Mouse (Mus musculus) ES-CJ7 (cell line): ENCODE results near the gene Olfr1418.
"Not testable (repeated sequence)": the region's sequence is repeated elsewhere in the genome, so short reads cannot be mapped to it uniquely, and the experiment has no call there.

Experiments used
- DNase-seq: peaks from one replicate; pipeline ENCODE4 v3.0.0; 2011; ENCODE audit warnings: low read depth, low spot score

Olfr1418 gene

GRCm38 (mm10) chr19:11860966-11861365 is at the start of gene Olfr1418:
Gene Olfr1418 (minus strand): TSS chr19:11861066.
- DNase-seq, result no peak

DNA sequence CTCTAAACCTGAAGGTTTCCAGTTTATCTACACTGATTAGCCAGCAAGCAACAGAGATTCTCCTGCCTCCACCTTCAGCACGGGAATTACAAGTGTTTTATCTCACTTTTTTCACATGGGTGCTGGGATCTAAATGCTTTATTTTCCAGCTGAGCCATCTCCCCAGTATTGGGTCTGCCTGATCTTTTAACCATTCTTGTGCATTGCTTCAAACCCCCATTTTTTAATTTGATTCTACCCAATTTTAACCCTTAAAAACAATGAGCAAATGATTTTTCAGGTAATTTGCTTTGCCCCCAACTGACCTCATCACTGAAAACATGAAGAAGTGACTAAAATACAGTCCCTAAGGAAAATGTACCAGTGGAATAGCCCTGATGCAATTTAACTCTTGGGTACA is 25.4 kb upstream of the Olfr1418 start, which contains the start of gene Olfr1420:
Olfr1420 (plus strand) TSS at position 301 of the 400 bp plus-strand sequence.
- DNase-seq, result no peak

- not testable (repeated sequence) for DNase-seq
Measured at GRCm38 (mm10) chr19:11878404-11878803, 17.5 kb upstream of the Olfr1418 start.

- DNase-seq, result no peak
Measured at GRCm38 (mm10) chr19:11875006-11875405, 14.1 kb upstream of the Olfr1418 start, which contains the start of gene Olfr1419. Gene Olfr1419 (minus strand): TSS chr19:11875106.

- DNase-seq, result peak; percentile 47
Measured at GRCm38 (mm10) chr19:11867837-11868236, 7.0 kb upstream of the Olfr1418 start.

- no peak for DNase-seq
Measured at GRCm38 (mm10) chr19:11856506-11856905, 4.4 kb downstream of the Olfr1418 start.

DNA sequence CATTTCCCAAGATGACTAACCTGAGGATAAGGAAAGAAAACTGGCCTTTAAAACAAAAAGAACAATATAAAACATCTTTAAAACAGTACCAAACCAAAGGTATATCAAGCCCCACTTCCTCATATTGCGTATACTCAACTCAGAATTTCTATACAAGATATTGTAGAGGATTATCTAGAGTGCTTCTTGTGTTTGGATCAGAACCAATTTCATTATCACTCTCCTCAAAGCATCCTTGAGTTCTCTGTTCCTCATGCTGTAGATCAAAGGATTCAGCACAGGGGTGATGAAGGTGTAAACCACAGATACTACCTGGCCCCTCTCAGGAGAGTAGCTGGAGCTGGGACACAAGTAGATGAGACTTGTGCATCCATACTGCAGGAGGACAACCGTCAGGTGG is 6.0 kb downstream of the Olfr1418 start:
- no peak for DNase-seq

- DNase-seq, result peak; percentile 6
Measured at GRCm38 (mm10) chr19:11852652-11853051, 8.2 kb downstream of the Olfr1418 start.

DNA sequence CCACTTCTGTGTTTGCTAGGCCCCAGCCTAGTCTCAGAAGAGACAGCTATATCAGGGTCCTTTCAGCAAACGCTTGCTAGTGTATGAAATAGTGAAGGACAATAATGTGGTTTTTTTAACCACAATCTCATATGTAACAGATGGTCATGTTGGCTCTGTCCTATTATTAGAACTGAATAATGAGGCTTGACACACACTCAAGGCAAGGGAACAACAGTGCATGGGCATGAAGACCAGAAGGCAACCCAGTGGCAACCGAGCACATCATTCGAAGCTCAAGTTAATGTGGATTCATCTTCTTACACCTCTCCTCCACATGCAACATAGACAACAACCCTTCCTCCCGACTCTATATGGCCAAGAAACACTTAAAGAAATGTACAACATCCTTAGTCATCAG is 14.5 kb downstream of the Olfr1418 start:
- no peak for DNase-seq

- DNase-seq, result no peak
Measured at GRCm38 (mm10) chr19:11839119-11839518, 21.7 kb downstream of the Olfr1418 start, which contains the start of gene Olfr1417. Gene Olfr1417 (minus strand): TSS chr19:11839219.

DNA sequence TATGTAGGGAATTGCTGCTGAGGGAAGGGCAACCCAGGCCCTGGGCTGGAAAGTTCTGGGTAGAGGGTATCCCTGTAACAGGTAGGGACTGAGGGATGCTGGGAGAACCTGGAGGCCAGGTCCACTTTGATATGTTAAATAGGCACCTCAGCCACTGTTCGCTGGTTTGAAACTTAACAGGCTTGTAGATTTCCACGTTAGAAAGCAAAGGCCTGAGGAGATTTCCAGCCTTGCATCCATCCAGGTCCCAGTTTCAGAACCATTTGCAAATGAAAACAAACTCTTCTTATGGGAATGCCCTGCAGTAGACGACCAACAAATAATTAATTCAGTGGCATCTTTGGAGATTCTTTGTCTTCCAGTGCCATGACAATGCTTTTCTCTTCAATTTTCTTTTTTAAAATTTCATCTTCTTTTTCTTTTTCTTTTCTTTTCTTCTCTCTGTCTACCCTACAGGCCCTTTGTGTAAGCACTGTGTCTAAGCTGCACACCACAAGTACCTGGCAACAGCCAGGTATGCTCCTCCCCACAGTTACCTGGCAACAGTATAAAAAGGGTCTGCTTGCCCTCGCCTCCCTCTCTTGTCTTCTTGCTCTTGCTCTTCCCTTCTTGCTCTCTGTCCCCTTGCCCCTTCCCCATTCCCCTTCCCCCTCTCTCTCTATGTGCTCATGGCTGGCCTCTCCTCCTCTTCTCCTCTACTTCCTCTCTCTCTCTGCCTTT is 37.4 kb downstream of the Olfr1418 start:
- peak; percentile 79 for DNase-seq

GRCm38 (mm10) chr19:11820211-11820610 is 40.7 kb downstream of the Olfr1418 start:
- DNase-seq, result peak; percentile 63

DNA sequence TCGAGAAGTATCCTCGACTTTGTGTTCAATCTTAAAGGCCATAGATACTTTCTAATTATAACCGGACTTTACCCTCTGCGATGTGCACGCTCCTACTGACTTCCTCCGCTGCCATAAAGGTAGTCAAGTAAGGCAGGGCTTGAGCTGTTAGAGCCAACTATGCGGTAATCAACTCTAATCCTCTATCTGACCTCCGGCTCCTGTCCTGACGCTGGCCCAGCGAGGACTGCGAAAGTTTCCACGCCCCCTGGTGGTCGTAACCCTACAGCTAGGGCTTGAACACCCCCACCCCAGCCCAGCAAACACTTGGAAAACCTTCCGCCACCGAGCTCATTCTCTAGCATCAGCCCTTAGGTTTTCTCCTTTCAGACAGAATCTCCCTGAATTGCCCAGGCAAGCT is 41.1 kb downstream of the Olfr1418 start:
- DNase-seq, result peak; percentile 90

DNA sequence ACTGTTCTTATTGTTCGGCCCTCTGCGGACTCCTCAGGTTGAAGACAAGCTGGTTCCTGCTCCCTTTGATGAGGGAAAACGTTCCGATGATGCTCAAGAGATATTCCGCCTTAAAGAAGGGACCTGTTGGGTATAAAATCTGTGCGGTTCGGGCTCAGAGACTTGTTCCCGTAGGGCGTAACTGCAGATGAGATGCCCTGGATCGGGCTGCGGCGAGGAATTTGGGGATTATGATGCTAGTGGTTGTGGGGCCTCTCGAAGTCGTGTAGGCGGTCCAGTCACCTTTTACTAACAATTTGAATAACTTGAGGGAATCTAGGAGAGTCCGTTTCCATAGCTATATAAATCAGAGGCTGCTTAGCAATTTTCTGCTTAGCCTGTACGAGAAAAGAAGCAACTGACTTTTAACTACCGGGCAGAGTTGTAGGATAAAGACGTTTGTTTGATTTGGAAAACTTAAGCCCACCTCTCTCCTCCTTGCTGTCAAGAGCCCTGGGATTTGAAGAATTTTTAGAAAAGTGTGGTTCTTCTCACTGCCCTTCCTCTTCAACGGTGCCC is 41.6 kb downstream of the Olfr1418 start, which contains the start of gene Stx3:
Stx3 (minus strand) TSS at position 261 of the 558 bp plus-strand sequence.
- DNase-seq, result no peak

- DNase-seq, result peak; percentile 41
Measured at GRCm38 (mm10) chr19:11818199-11819142, 42.4 kb downstream of the Olfr1418 start.

GRCm38 (mm10) chr19:11817586-11817985 is 43.3 kb downstream of the Olfr1418 start:
- DNase-seq, result no peak

DNA sequence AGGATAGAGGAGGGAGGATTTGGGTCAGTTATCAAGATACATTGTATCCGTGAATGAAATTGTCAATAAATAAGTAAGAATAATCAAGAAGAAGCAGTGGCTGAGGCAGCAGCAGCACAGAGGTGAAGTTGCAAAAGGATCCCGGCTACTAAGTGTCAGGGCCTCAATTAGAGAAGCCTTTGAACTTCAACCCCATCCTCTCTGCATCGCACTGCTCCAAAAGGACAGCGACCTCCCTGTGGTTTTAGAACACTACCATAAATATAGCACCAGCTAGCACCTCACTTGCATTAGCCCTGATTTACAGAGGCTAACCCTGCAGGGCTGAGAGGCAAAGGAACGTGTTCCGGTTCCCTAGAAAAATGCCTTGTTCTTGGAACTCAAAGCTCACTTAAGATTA is 44.2 kb downstream of the Olfr1418 start:
- DNase-seq, result no peak

DNA sequence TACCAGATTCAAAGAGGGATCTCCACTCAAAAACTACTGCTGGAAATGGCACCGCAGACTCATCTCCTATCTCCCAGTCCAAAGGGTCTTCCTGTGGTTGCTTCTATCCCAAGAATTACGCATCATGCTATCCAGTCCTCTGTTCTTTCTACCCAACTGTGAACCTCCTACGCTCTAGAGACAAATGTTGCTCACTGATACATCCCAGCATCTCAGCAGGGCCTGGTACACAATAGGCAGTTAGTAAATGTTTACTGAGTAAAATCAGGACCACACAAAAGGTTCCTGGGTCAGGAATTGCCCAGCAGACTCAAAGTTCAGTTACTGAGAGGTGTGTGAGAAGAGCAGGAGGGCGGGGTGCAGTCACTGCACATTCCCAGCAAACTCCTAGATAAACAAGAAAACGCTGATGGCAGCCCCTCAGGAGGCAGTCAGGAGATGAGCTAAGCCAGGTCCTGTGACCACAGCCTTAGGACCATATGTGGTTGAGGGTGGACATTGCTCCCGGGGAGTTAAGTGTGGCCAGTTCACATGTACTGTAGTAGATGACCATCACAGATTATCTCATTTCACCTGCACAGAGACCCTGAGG is 46.0 kb downstream of the Olfr1418 start:
- DNase-seq, result no peak

DNA sequence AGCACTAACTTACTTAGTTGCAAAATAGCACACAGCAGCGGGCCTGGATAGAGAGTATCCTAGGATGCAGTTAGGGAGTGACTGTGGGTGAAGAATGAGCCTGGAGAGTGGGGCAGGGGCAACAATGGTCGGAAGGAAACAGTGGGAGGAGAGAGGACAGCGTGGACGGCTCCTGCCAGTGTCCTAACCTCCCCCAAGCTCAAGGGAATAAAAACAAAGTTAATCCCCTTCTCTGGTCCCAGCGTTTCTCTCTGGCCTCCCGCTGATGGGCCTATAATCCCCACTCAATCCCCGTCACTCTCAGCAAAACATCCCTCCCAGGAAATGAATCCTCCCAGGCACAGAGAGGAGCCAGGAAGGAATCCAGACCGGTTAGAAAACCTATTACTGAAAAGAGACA is 47.2 kb downstream of the Olfr1418 start:
- no peak for DNase-seq

GRCm38 (mm10) chr19:11813136-11813535 is 47.7 kb downstream of the Olfr1418 start:
- no peak for DNase-seq

DNA sequence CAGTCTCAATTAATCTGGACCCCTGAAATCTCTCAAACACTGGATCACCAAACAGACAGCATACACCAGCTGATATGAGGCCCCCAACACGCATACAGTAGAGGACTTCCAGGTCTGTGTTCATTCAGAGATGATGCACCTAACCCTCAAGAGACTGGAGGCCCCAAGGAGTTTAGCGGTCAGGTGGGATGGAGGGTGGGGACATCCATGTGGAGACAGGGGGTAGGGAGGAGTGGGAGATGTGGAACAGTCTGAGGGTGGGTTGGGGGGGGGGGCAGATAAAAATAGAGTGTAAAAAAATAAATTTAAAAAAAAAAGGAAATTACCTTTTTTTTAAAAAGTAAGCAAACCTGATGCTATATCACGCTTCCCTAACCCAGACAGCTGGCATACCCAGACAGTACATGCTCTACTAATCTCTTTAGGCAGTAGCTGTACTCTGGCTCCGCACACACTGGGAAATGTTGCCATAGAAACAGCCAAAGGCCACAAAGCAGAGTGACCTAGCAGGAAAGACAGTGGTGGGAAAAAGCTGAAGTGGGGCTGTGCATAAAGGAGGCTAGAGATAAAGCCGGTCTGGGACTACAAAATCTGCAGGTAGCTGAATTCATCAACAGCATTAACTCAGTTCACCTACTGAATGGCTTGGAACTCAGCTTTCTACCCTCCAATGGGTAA is 49.0 kb downstream of the Olfr1418 start:
- no peak for DNase-seq
